Mouse (Mus musculus) hindbrain, postnatal 0 days (tissue): ENCODE measurements around the gene Vcp. TPM values are rescaled to one million over a fixed set of nuclear protein-coding genes. Genes with fewer than 3 reads are reported as not detected.

Source experiments
- ATAC-seq: fragments of 200-750 bp; cut with Nextera tagmentation; 2 replicates; pipeline ENCODE4 v1.8.0; 2017; ENCODE audit warnings: mild to moderate bottlenecking, moderate TSS enrichment, moderate library complexity
- DNase-seq: peaks from one replicate; pipeline ENCODE4 v3.0.0-alpha.2; 2015; ENCODE audit warnings: low spot score
- H3K27ac ChIP-seq: fragments of 300-500 bp; sonication (generic); 2 replicates; pipeline ENCODE4 v1.5.1; 2014; ENCODE audit warnings: mild to moderate bottlenecking
- H3K27me3 ChIP-seq: fragments of 300-500 bp; sonication (generic); 2 replicates; pipeline ENCODE4 v1.6.1; 2014; ENCODE audit warnings: low read length, mixed read lengths; ENCODE audit not compliant: insufficient read depth
- H3K36me3 ChIP-seq: fragments of 300-500 bp; sonication (generic); 2 replicates; pipeline ENCODE4 v1.6.1; 2014; ENCODE audit warnings: low read length, mixed read lengths; ENCODE audit not compliant: insufficient read depth
- H3K4me1 ChIP-seq: fragments of 300-500 bp; sonication (generic); 2 replicates; pipeline ENCODE4 v1.6.1; 2014; ENCODE audit warnings: antibody characterized with exemption, low read length, mixed read lengths; ENCODE audit not compliant: insufficient read depth
- H3K4me2 ChIP-seq: fragments of 300-500 bp; sonication (generic); 2 replicates; pipeline ENCODE4 v1.6.1; 2014; ENCODE audit warnings: low read depth, mild to moderate bottlenecking, low read length, moderate library complexity, mixed read lengths
- H3K4me3 ChIP-seq: fragments of 300-500 bp; sonication (generic); 2 replicates; pipeline ENCODE4 v1.5.1; 2014; ENCODE audit warnings: low read length
- H3K9ac ChIP-seq: fragments of 300-500 bp; sonication (generic); replicated peaks from 2 replicates; pipeline ENCODE4 v1.6.1; 2014; ENCODE audit warnings: mild to moderate bottlenecking, low read length, moderate library complexity, mixed read lengths
- H3K9me3 ChIP-seq: fragments of 300-500 bp; sonication (generic); 2 replicates; pipeline ENCODE4 v1.6.1; 2016; ENCODE audit warnings: low read length, mixed read lengths
- CTCF ChIP-seq: IDR thresholded peaks from 2 replicates; pipeline ENCODE4 v1.5.1; 2016; ENCODE audit warnings: antibody characterized with exemption, control low read depth, low read depth
- WGBS: fragments of 180-500 bp; shearing (Covaris S2); extraction: QIAGEN DNeasy Blood & Tissue Kit; methylation state at CpG from one replicate; pipeline ENCODE4 v1.1.7; 2014; 5-methylcytosine and 5-hydroxymethylcytosine counted together
- polyA plus RNA-seq: library from polyadenylated mRNA; unstranded; fragments of >200 nt; fragmentation: Nextera tagmentation; extraction: Ambion mirVana; gene quantifications from 2 replicates; pipeline ENCODE4 v1.2.1, GENCODE M21; 2015
- total RNA-seq: library from RNA; depleted of rRNA; stranded (reverse); fragments of >200 nt; gene quantifications from 2 replicates; pipeline ENCODE4 v1.2.3, GENCODE M21; 2014; rRNA removed

The Vcp gene
- total and polyA plus RNA-seq, 2 experiments from 2014 or later: 191 to 455 TPM

GRCm38 (mm10) chr4:42941396-42941795, 58.9 kb downstream of the Vcp start:
- no peaks in the 10 kb centered on the region for H3K9me3 ChIP-seq
- peaks cover 10% of the 10 kb centered on the region; the same call in 1 of the 2 replicates for H3K4me1 ChIP-seq
- peaks cover 3% of the 10 kb centered on the region; the same call in 1 of the 2 replicates for H3K36me3 ChIP-seq
- H3K27me3 ChIP-seq: no peaks in the 10 kb centered on the region
- no peak for DNase-seq
- H3K9ac ChIP-seq: no peak overlapping the region
- no peak for TF ChIP-seq CTCF
- WGBS: 70% methylated on average over 7 of the region's 7 CpGs
- ATAC-seq: no peak
- H3K4me3 ChIP-seq: no peak overlapping the region
- H3K4me2 ChIP-seq: no peak overlapping the region
- no peak overlapping the region for H3K27ac ChIP-seq

- 14% methylated on average over 22 of the region's 22 CpGs for WGBS
- no peaks in the 10 kb centered on the region for H3K4me1 ChIP-seq
- TF ChIP-seq CTCF: peak; percentile 53
- peaks cover 4% of the 10 kb centered on the region; the same call in 1 of the 2 replicates for H3K36me3 ChIP-seq
- H3K9ac ChIP-seq: no peak overlapping the region
- ATAC-seq: peak; percentile 61; the same call in 1 of the 2 replicates
- peak overlapping the region; percentile 35 for H3K4me2 ChIP-seq
- H3K4me3 ChIP-seq: no peak overlapping the region
- DNase-seq: peak; percentile 55
- no peak overlapping the region for H3K27ac ChIP-seq
- H3K27me3 ChIP-seq: no peaks in the 10 kb centered on the region
- no peaks in the 10 kb centered on the region for H3K9me3 ChIP-seq
Observed at GRCm38 (mm10) chr4:42933630-42934029, 66.7 kb downstream of the Vcp start.

GRCm38 (mm10) chr4:42932229-42932969, 67.9 kb downstream of the Vcp start:
- TF ChIP-seq CTCF: no peak

More at GRCm38 (mm10) chr4:42932229-42932969, 67.9 kb downstream of the Vcp start:
- Histone ChIP-seq H3K4me3 (no peak overlapping the region), H3K4me2 (no peak overlapping the region), H3K9me3 (no peaks in the 10 kb centered on the region), H3K4me1 (no peaks in the 10 kb centered on the region), H3K36me3 (peaks cover 4% of the 10 kb centered on the region; the same call in 1 of the 2 replicates), H3K27me3 (no peaks in the 10 kb centered on the region), H3K9ac (no peak overlapping the region), H3K27ac (no peak overlapping the region)
- WGBS: 57% methylated on average over 8 of the region's 8 CpGs
- ATAC-seq: no peak
- no peak for DNase-seq

Other genes with a start within 250 kb of the Vcp start
- not detected in 2 replicates for gene Ccl19, start 243.9 kb downstream of the Vcp start, total RNA-seq
- 0.74 and 0.83 TPM in 2 replicates for gene Ccl19, start 243.9 kb downstream of the Vcp start, polyA plus RNA-seq
- gene Ccl21a, start 226.5 kb downstream of the Vcp start, total RNA-seq: 3.1 TPM in 1 of 2 replicates, not detected in the other
- gene Ccl21a, start 226.5 kb downstream of the Vcp start, polyA plus RNA-seq: 0.24 and 0.79 TPM in 2 replicates
- gene Fam205a1, start 146.6 kb downstream of the Vcp start, total RNA-seq: 0.07 TPM in 1 of 2 replicates, not detected in the other
- gene Fam205a1, start 146.6 kb downstream of the Vcp start, polyA plus RNA-seq: 0.15 TPM in 1 of 2 replicates, not detected in the other
- gene Gm12394, start 143.7 kb downstream of the Vcp start, total RNA-seq: 0.05 TPM in 1 of 2 replicates, not detected in the other
- gene Gm12394, start 143.7 kb downstream of the Vcp start, polyA plus RNA-seq: 0.55 and 0.68 TPM in 2 replicates
- gene Fam205c, start 126.3 kb downstream of the Vcp start, total RNA-seq: not detected in 2 replicates
- 4.7 TPM in 2 replicates for gene Fam205c, start 126.3 kb downstream of the Vcp start, polyA plus RNA-seq
- gene Phf24, start 83.8 kb downstream of the Vcp start, total RNA-seq: 123 and 130 TPM in 2 replicates
- gene Phf24, start 83.8 kb downstream of the Vcp start, polyA plus RNA-seq: 33.9 and 38.6 TPM in 2 replicates
- 88.0 and 96.9 TPM in 2 replicates for gene Dnajb5, start 50.7 kb downstream of the Vcp start, total RNA-seq
- gene Dnajb5, start 50.7 kb downstream of the Vcp start, polyA plus RNA-seq: 28.1 and 33.4 TPM in 2 replicates
- gene 1700022I11Rik, start 30.9 kb downstream of the Vcp start, total RNA-seq: not detected in 2 replicates
- gene 1700022I11Rik, start 30.9 kb downstream of the Vcp start, polyA plus RNA-seq: 0.37 and 0.60 TPM in 2 replicates
- 10.5 and 13.1 TPM in 2 replicates for gene Fancg, start 10.0 kb upstream of the Vcp start, total RNA-seq
- 14.2 and 14.5 TPM in 2 replicates for gene Fancg, start 10.0 kb upstream of the Vcp start, polyA plus RNA-seq
- 27.7 and 33.4 TPM in 2 replicates for gene Pigo, start 25.3 kb upstream of the Vcp start, total RNA-seq
- gene Pigo, start 25.3 kb upstream of the Vcp start, polyA plus RNA-seq: 20.8 and 22.1 TPM in 2 replicates
- 86.2 and 118 TPM in 2 replicates for gene Stoml2, start 31.2 kb upstream of the Vcp start, total RNA-seq
- gene Stoml2, start 31.2 kb upstream of the Vcp start, polyA plus RNA-seq: 256 and 272 TPM in 2 replicates
- gene Fam214b, start 45.7 kb upstream of the Vcp start, total RNA-seq: 36.0 and 54.9 TPM in 2 replicates
- 25.0 TPM in 2 replicates for gene Fam214b, start 45.7 kb upstream of the Vcp start, polyA plus RNA-seq
- gene Unc13b, start 58.4 kb upstream of the Vcp start, total RNA-seq: 40.4 and 41.8 TPM in 2 replicates
- 6.6 TPM in 2 replicates for gene Unc13b, start 58.4 kb upstream of the Vcp start, polyA plus RNA-seq